Mouse (Mus musculus) induced T-regulatory cell, adult 2 months (primary cell): ENCODE data around the gene H2-DMb1.

Source experiments
- DNase-seq: peaks from one replicate; pipeline ENCODE4 v3.0.0-alpha.2; 2012; ENCODE audit warnings: low read depth

H2-DMb1 gene

GRCm38 (mm10) chr17:34123111-34123510, 29.8 kb upstream of the H2-DMb1 start:
- peak; percentile 62 for DNase-seq

DNA sequence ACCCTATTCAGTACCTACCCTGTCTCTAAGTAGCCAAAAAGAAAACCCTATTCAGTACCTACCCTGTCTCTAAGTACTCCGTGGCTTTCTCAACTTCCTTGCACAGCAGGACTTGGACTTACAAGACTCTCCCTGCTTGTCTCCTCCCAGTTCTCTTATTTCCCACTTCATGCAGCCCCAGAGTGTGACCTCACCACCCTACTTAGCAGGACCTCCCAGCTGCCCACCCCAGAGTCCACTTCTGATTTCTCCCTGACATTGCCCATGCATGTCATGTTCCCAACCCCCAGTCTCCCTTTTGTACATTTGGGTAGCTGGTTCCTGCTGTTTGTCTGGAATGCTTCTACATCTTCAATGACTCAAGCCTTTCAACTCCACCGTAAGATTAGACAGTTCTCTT, 29.4 kb upstream of the H2-DMb1 start:
- no peak for DNase-seq

GRCm38 (mm10) chr17:34124649-34125048, 28.2 kb upstream of the H2-DMb1 start:
- DNase-seq, result peak; percentile 39

GRCm38 (mm10) chr17:34126826-34127420, 25.9 kb upstream of the H2-DMb1 start:
- DNase-seq, result peak; percentile 18

GRCm38 (mm10) chr17:34127475-34127874, 25.4 kb upstream of the H2-DMb1 start:
- DNase-seq, result peak; percentile 86

DNA sequence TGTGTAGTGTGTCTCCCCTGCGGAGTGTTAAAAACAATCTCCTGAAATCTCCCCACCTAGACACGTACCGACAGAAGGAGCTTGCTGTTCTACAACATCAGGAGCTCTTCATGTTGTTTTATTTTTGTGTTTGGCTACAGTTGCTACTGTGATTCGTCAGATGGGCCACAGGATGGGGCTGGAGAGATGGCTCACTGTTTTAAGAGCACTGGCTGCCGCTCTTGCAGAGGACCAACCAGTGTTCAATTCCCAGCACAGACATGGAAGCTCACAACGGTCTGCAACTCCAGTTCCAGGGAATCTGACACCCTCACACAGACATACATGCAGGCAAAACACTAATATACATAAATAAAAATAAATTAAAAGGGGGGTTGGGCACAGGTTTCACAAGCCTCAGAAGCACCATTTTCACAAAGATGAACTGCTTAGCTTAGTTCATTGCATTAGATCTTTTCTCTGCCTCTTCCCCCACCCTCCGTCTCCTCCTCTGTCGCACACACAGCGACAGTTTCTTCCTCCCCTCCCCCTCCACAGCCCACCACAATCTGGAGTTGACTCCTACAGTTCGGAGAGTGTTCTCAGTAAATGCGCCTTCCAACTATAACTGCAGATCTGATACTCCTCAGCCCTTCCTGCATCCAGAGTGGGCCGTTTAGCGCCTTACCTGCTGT, 24.5 kb upstream of the H2-DMb1 start:
- DNase-seq, result peak; percentile 81

GRCm38 (mm10) chr17:34128944-34129791, 23.7 kb upstream of the H2-DMb1 start:
- DNase-seq, result peak; percentile 73

DNA sequence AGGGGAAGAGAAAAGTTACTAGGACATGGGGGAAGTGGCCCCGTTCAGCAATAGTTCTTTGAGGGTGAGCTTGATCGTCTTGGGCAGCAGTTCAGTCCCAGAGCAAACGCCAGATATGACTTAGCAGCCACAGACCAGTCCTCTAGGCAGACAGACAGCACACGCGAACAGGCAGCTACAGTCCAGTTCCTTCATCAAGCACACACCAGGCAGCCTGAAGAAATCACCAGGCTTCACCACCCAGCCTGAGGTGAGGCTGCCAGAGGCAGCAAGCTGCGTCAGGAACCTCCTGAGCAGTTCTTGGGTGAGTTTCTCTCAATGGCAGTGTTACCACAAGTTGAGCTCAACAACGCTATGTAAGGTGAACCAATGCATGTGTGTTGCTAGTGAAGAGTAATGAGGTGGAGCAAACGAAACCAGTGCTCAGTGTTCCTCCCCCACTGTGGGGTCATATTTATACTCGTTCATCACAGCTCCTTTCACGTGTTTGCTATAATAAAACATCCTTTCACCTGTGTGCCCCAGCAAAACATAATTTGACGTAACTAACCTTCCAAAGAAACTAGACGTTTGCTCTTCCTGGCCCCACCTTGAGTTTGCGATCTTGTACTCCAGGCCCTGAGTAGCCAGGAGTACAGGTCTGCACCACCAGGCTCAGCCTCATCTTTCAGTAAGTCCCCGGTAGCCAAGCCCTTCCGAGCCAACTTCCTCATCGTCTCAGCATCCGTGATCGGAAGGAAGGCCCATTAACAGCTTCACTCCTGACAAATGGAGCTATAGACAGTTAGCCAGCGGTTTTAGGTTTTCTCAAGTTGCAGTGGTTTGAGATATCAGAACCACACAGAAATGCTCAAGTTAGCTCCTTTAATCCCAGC, 22.6 kb upstream of the H2-DMb1 start:
- DNase-seq, result peak; percentile 48

DNA sequence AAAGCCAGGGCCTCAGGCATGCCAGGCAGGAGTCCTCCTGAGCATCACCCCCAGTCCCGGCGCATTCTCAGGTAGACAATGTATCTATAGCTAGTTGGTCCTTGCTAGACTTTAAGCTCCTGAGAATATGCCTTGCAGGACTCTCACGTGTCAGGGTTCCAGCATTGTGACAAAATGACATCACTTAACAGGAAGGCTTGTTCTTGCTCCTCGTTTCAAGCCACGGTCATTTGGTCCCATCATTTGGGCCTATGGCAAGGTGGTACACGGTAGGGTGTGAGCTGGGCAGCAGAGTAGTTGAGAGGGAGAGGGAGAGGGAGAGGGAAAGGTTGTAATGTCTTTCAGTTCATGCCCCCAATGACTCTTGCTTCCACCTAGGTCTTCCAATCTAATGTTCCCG, 21.0 kb upstream of the H2-DMb1 start:
- DNase-seq, result no peak

DNA sequence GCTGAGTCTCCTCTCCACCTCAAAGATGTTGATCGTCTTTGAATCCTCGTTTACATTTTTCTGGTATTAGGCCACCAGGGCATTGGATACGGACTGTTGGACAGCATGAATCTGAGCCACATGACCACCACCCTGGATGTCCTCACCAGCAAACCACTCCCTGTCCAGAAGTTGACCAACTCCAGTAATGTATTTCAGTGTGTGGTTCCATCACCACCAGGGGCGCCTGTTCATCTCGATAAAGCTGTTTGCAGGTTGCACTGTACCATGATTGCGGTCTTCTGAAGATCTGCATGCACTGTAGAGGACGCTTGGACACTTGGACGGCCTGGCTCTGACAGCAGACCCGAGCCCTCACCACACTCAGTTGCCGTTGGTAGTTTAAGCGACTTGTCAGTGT, 19.6 kb upstream of the H2-DMb1 start:
- peak; percentile 53 for DNase-seq

DNA sequence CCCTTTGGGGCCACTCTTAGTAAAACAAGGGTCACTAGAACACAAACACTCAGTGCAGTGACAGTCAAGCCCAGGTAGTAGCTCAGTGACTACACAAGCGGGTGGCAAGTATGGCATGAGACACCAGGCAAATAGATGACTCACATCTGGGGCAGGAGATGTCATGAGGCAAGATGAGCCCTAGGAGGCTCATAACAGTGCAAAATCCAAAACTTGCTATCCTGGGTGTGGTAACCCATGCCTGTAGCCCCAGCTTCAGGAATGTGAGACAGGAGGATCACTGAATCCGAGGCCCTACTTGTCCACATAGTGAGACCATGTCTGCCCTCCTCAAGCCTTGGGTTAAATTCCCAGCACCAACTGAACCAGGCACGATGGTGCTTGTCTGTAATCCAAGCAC, 18.4 kb upstream of the H2-DMb1 start:
- peak; percentile 41 for DNase-seq

DNA sequence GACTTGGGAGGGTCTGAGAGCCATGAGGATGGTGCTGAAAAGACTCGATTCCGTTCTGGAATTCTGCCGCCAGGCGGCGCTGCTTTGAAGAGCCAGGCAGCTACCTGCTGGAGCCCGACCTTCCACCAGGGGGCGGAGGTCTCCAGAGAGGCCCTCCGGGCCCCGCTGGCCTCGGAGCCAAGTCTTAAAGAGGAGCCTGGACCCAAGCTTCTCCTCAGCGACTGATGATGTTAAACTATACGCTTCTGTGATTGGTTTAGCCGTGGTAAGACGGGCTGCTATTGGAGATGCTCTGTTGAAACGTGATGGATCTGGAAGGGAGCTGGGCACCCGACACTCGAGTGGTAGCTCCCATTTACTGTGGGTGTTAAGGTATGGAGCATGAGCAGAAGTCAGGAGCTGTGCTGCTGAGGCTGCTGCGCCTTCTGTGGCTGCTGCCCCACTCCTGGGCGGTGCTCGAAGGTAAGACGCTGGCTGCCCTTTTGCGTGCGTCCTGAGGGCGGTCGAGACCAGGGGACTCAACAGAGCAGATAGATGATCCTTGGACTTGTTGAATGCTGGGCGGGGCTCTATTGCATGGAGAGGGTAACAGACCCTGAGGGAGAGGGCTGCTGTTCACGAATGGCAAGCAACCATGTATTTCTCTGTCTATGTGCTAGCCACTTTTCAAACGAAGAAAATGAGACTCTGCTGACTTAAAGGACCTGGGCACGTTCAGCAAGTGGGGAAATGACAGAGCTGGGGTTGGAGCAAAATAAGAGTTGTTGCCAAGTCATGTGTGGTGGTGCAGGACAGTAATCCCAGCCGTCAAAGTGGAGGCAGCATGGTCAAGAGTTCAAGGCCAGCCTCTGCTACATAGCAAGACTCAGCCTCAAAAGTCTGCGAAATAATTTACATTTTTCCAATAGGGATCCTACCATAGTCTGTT, 17.3 kb upstream of the H2-DMb1 start:
- DNase-seq, result peak; percentile 100

- no peak for DNase-seq
These were observed 15.3 kb upstream of the H2-DMb1 start for GRCm38 (mm10) chr17:34137601-34138000.

GRCm38 (mm10) chr17:34138655-34139054, 14.2 kb upstream of the H2-DMb1 start:
- no peak for DNase-seq

DNA sequence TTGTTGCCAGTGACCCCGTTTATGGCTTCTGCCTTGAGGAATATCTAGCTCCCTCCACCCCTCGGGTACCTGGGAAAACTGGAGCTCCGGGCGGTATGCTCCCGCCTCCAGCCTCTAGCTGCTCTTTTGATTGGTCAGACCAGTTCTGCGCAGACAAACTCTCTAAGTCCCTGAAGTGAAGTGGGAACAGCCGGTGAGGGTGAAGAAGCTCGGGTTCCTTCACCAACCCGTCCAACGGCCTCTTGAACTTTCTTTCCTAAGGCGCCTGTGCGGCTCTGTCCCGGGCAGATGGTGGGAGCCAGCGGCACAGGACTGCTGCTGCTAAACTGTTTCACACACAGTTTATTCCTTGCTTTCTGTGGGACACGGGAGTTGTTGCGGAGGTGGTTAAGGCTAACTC, 13.5 kb upstream of the H2-DMb1 start:
- DNase-seq, result no peak

DNA sequence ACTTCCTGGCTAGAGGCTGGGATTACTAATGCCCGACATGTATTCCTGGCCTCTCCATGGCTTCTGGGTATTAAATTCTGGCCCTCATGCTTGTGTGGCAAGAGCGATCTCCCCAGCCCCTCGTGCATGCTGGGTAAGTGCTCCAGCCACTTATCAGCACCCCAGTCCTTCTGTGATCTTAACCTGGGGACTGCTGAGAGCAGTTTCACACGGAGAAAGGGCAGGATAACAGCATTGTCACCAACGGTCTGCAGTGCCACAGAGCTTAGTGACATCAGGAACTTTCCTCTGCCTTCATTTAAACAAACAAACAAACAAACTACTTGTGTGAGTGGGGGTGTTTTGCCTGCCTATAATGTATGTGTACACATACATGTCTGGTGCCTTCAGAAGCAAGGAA, 12.6 kb upstream of the H2-DMb1 start:
- DNase-seq, result no peak

GRCm38 (mm10) chr17:34141448-34141847, 11.4 kb upstream of the H2-DMb1 start:
- no peak for DNase-seq

DNA sequence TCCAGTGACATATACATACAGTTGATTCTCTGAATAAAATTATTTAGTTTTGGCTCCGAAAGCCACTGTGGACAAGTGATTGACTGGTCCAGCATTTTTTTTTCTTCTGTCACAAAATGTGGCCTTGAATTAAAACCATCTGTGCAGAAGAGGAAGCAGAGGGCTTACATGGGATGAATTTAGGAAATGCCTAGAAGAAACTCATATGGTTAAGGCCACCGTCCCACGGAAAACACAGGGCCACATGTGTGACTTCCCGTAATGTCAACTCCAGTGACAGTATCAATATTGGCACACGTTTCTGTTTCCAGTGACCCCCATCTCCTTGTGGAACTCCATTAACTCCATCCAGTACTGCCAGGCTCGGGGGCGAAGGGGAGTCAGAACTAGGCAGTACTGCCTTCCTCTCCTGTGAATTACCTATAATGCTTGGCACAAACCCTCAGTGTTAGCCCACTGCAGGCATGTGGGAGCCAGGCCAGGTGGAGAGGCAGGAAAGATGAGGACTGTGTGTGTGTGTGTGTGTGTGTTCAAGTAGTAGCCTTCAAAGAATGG, 10.3 kb upstream of the H2-DMb1 start:
- no peak for DNase-seq

DNA sequence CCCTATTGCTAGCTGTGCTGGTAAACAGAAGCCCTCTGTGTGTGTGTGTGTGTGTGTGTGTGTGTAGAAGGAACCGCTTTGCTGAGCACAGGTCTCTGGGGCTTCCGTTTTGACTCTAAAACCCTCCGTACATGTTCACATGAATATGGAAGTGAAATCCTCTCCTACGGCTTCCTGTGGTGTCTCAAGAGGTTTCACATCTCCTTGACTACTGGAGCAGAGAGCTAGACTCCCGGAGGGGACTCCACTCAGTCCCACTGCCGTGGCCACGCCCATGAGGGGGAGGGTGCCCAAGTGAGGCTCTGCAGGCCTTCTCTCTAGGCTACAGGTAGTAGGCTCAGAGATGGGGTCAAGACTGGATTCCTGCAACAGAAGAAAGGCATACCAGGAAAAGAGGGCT, 9.8 kb upstream of the H2-DMb1 start, which contains the start of gene H2-DMb2:
Gene H2-DMb2, plus strand, starts transcription at position 275 of the 400 bp plus-strand sequence.
- peak; percentile 83 for DNase-seq

GRCm38 (mm10) chr17:34143461-34143860, 9.4 kb upstream of the H2-DMb1 start:
- no peak for DNase-seq
